Mouse (Mus musculus) liver, embryonic 11.5 days (tissue): ENCODE results near the gene Zfp503. TPM values are rescaled to one million over a fixed set of nuclear protein-coding genes. Genes with fewer than 3 reads are reported as not detected.

Experiments
- microRNA-seq: library from miRNA; unstranded; fragments of <30 nt; microRNA quantifications from one replicate; pipeline ENCODE4, GENCODE M21; 2017; ENCODE audit warnings: borderline number of aligned reads
- polyA plus RNA-seq: library from polyadenylated mRNA; unstranded; fragments of >200 nt; fragmentation: Nextera tagmentation; extraction: Ambion mirVana; gene quantifications from 2 replicates; pipeline ENCODE4 v1.2.1, GENCODE M21; 2014

Zfp503 gene
- polyA plus RNA-seq, 1 experiment from 2014 or later = 4.1 TPM

Small RNAs within 50 kb of the gene (microRNA-seq; reads per million reads assigned to microRNA genes)
- not detected for gene Gm27532

Other genes starting within 250 kb of the Zfp503 start
- gene Samd8, start 239.1 kb downstream of the Zfp503 start, polyA plus RNA-seq = 7.1 TPM in 2 replicates
- not detected in 2 replicates for gene Dusp13, start 238.4 kb downstream of the Zfp503 start, polyA plus RNA-seq
- gene Vdac2, start 164.4 kb downstream of the Zfp503 start, polyA plus RNA-seq = 312 and 324 TPM in 2 replicates
- 54.4 and 59.0 TPM in 2 replicates for gene Comtd1, start 140.6 kb downstream of the Zfp503 start, polyA plus RNA-seq
- gene Lrmda, start 30.1 kb upstream of the Zfp503 start, polyA plus RNA-seq = 0.30 and 0.53 TPM in 2 replicates